Mouse (Mus musculus) liver, embryonic 14.5 days (tissue): ENCODE measurements around the gene Hes1.

ENCODE experiments used
- CTCF ChIP-seq: IDR thresholded peaks from 2 replicates; pipeline ENCODE4 v1.5.1; 2016; ENCODE audit warnings: antibody characterized with exemption, low read depth, control low read depth
- EP300 ChIP-seq: IDR thresholded peaks from 2 replicates; pipeline ENCODE4 v1.6.1; 2016; ENCODE audit warnings: antibody characterized with exemption, low read depth

GRCm38 (mm10) chr16:30052271-30052670 is 11.9 kb upstream of the Hes1 start:
- TF ChIP-seq CTCF (no peak), EP300 (no peak)
